Mouse (Mus musculus) embryonic facial prominence, embryonic 13.5 days (tissue): ENCODE results near the gene Krt81. TPM values are rescaled to one million over a fixed set of nuclear protein-coding genes. Genes with fewer than 3 reads are reported as not detected.

Experiments used
- ATAC-seq: fragments of 200-750 bp; cut with Nextera tagmentation; 2 replicates; pipeline ENCODE4 v1.8.0; 2017; ENCODE audit warnings: low read depth; ENCODE audit not compliant: insufficient number of reproducible peaks, insufficient read depth, low FRiP score, low TSS enrichment
- H3K27ac ChIP-seq: fragments of 300-500 bp; sonication (generic); 2 replicates; pipeline ENCODE4 v1.5.1; 2015; ENCODE audit warnings: moderate library complexity, mild to moderate bottlenecking, inconsistent platforms
- H3K27me3 ChIP-seq: fragments of 300-500 bp; sonication (generic); 2 replicates; pipeline ENCODE4 v1.6.1; 2015; ENCODE audit warnings: mild to moderate bottlenecking, inconsistent platforms
- H3K36me3 ChIP-seq: fragments of 300-500 bp; sonication (generic); 2 replicates; pipeline ENCODE4 v1.6.1; 2015; ENCODE audit warnings: mild to moderate bottlenecking, inconsistent platforms
- H3K4me1 ChIP-seq: fragments of 300-500 bp; sonication (generic); 2 replicates; pipeline ENCODE4 v1.6.1; 2015; ENCODE audit warnings: inconsistent platforms
- H3K4me2 ChIP-seq: fragments of 300-500 bp; sonication (generic); 2 replicates; pipeline ENCODE4 v1.6.1; 2015; ENCODE audit warnings: moderate library complexity, mild to moderate bottlenecking, inconsistent platforms
- H3K4me3 ChIP-seq: fragments of 300-500 bp; sonication (generic); 2 replicates; pipeline ENCODE4 v1.5.1; 2015; ENCODE audit warnings: mild to moderate bottlenecking, inconsistent platforms
- H3K9ac ChIP-seq: fragments of 300-500 bp; sonication (generic); 2 replicates; pipeline ENCODE4 v1.6.1; 2015; ENCODE audit warnings: mild to moderate bottlenecking, inconsistent platforms
- H3K9me3 ChIP-seq: fragments of 300-500 bp; sonication (generic); 2 replicates; pipeline ENCODE4 v1.6.1; 2016; ENCODE audit warnings: inconsistent platforms
- WGBS: fragments of 180-500 bp; shearing (Covaris S2); methylation state at CpG from one replicate; pipeline ENCODE4 v1.1.7; 2015; ENCODE audit warnings: mixed read lengths; 5-methylcytosine and 5-hydroxymethylcytosine counted together
- polyA plus RNA-seq: library from polyadenylated mRNA; unstranded; fragments of >200 nt; fragmentation: Nextera tagmentation; extraction: Ambion mirVana; gene quantifications from 2 replicates; pipeline ENCODE4 v1.2.1, GENCODE M21; 2015

Gene Krt81
- polyA plus RNA-seq, 1 experiment from 2014 or later: not detected

DNA sequence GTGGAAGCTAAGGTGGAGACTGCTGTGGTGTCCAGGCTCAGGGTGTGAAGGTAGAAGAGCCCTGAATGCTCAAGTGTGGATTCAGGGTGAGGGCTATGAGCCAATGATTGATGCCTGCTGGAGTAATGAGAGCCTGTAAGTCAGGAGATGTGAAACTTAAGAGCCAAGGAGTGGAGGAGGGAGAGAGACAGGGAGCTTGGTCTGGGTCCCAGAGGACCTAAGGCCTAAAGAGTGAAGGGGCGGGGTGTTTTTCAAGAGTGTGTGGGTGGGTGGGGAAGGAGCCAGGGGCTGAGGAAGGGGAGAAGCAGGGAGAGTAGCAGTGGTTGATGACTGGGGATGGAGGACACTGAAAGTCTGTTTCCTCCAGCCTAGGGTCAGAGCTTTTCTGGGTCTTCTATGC is 20.1 kb upstream of the Krt81 start:
- no peak for ATAC-seq
- Histone ChIP-seq H3K4me2 (no peak overlapping the region), H3K4me3 (no peak overlapping the region), H3K9ac (no peak overlapping the region), H3K27ac (no peak overlapping the region), H3K4me1 (peaks cover 11% of the 10 kb centered on the region), H3K27me3 (peaks cover 15% of the 10 kb centered on the region; the same call in 1 of the 2 replicates), H3K36me3 (no peaks in the 10 kb centered on the region), H3K9me3 (no peaks in the 10 kb centered on the region)
- 65% methylated on average over 1 of the region's 1 CpGs for WGBS

DNA sequence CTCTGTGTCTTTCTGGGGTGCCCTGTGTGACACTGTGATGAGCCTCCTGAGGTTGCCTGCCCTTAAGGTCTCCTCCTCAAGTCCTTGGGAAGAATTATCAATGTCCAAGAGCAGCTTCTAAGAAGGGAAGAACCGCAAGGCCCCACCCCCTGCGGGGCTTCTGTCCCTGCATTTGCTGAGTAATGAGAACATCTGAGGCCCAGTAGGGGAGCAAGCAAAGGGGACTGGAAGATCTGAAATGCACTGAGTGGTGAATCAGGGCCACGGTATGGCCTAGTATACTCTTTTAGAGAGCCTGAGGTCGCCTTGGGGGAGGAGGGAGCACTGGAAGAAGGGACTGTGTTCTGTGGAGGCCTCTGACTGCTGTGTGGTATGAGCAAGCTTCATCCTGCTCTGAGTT is 18.5 kb upstream of the Krt81 start:
- H3K27ac ChIP-seq: no peak overlapping the region
- H3K4me2 ChIP-seq: no peak overlapping the region
- H3K9ac ChIP-seq: no peak overlapping the region
- 32% methylated on average over 4 of the region's 4 CpGs for WGBS
- H3K36me3 ChIP-seq: no peaks in the 10 kb centered on the region
- no peak for ATAC-seq
- no peak overlapping the region for H3K4me3 ChIP-seq
- H3K27me3 ChIP-seq: peaks cover 22% of the 10 kb centered on the region
- peaks cover 11% of the 10 kb centered on the region for H3K4me1 ChIP-seq
- H3K9me3 ChIP-seq: no peaks in the 10 kb centered on the region

DNA sequence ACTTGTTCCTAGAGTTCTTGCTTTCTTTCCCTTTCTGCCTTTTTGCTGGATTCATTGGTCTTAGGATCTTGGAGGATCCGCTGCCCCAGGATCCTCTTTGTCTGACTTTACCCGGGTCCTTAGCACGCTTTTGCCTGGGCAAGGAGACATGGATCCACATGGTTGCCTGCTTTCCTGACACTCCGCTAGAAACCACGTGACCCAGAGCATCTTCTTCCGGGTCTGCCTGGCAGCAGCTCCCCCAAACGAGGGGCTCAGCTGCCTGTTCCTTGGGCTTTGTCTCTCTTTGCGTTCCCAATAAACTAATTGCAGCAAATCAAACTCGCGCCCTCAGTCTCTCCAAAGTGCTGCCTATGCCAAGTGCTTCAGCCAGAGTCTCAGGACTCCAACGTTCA is 16.1 kb upstream of the Krt81 start:
- Histone ChIP-seq H3K9ac (peak overlapping the region; percentile 63), H3K4me2 (peak overlapping the region; percentile 70), H3K4me3 (peak overlapping the region; percentile 37), H3K4me1 (peaks cover 11% of the 10 kb centered on the region), H3K27me3 (peaks cover 22% of the 10 kb centered on the region), H3K27ac (no peak overlapping the region), H3K9me3 (no peaks in the 10 kb centered on the region), H3K36me3 (no peaks in the 10 kb centered on the region)
- 32% methylated on average over 11 of the region's 11 CpGs for WGBS
- ATAC-seq: no peak

DNA sequence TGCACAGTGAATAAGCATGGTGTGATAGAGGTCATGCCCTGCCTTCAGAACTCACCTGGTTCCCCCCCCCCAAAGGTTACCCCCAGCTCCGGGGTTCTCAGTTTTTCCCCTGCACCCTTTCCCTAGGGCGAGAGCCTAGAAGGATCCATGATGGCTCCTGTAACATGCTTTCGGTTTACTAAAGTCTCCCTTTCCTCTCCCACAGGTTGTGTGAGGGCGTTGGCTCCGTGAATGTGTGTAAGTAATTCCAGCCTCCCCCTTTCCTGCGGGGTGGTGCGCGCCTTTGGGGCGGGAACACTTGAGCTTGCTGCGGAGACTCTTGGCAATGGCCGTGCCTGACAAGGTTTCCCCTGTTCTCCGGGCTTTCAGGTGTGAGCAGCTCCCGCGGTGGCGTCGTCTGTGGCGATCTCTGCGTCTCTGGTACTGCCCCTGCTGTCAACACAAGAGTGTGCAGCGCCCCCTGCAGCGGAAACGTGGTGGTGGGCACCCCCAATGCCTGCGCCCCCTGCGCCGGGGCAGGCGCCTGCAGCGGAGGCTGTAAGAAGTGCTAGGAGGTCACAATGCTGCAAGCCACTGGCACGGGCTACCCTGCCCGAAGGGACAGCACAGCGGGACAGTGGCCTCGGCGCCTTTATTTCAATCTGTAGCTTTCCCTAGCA is 15.6 kb upstream of the Krt81 start:
- no peak for ATAC-seq
- peaks cover 11% of the 10 kb centered on the region for H3K4me1 ChIP-seq
- H3K36me3 ChIP-seq: no peaks in the 10 kb centered on the region
- no peak overlapping the region for H3K27ac ChIP-seq
- peak overlapping the region; percentile 63 for H3K9ac ChIP-seq
- 7% methylated on average over 31 of the region's 31 CpGs for WGBS
- H3K27me3 ChIP-seq: peaks cover 22% of the 10 kb centered on the region
- peak overlapping the region; percentile 37 for H3K4me3 ChIP-seq
- no peaks in the 10 kb centered on the region for H3K9me3 ChIP-seq
- H3K4me2 ChIP-seq: peak overlapping the region; percentile 70

DNA sequence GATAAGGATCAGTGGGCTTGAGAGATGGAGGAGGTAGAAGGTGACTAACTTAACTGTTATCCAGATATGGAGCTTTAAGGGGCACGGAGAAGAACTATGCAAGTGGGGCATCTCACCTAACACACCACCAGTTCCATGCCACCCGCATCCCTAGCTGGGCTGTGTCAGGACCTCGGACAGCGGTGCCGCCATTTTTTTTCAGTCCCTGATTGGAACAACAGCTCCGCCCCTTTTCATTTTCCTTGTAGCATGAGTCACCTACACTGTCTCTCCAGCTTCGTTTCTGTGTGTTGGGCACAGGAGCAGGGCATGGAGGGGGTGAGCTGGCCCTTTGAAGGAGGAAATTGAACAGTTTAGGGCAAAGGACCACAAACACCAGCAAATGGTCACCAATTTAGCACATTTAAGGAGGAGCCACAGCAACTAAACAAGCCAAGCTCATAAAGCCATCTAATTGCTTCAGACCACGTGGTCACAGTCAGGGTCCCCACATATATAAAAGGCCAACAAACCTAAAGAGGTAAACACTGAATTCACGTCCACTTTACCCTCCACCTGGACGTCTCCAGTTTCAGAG is 9.5 kb upstream of the Krt81 start, which contains the start of gene Krt86:
Gene Krt86, plus strand, starts transcription at position 527 of the 577 bp plus-strand sequence.
- Histone ChIP-seq H3K9me3 (no peaks in the 10 kb centered on the region), H3K36me3 (no peaks in the 10 kb centered on the region), H3K9ac (no peak within 1 kb of the TSS), H3K4me1 (no peaks in the 10 kb centered on the region), H3K4me3 (no peak within 1 kb of the TSS), H3K27me3 (peaks cover 4% of the 10 kb centered on the region), H3K27ac (no peak within 1 kb of the TSS), H3K4me2 (no peak within 1 kb of the TSS)
- 30% methylated on average over 10 of the region's 10 CpGs for WGBS
- no peak for ATAC-seq

DNA sequence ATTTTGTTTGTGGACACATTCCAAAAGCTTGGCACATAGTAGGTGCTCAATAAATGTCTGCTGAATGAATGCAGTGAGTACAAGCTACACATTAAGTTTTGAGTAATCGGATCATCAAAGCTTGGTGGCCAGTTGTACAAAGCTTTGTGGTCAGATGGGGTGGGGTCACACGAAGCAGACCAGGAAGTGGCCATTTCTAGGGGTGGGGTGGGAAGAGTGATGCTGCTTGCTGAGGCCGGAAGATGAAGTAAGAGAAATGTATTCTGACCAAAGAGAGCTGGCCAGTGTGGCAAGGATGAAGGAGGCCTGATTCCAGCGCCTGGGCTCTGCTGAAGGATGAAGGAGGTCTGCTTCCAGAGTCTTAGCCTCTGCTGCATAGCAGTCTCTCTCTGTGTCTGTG is 5.5 kb upstream of the Krt81 start:
- H3K9me3 ChIP-seq: no peaks in the 10 kb centered on the region
- H3K27ac ChIP-seq: no peak overlapping the region
- 84% methylated on average over 4 of the region's 4 CpGs for WGBS
- no peak for ATAC-seq
- H3K36me3 ChIP-seq: no peaks in the 10 kb centered on the region
- H3K9ac ChIP-seq: no peak overlapping the region
- no peaks in the 10 kb centered on the region for H3K27me3 ChIP-seq
- no peak overlapping the region for H3K4me2 ChIP-seq
- no peaks in the 10 kb centered on the region for H3K4me1 ChIP-seq
- H3K4me3 ChIP-seq: no peak overlapping the region

DNA sequence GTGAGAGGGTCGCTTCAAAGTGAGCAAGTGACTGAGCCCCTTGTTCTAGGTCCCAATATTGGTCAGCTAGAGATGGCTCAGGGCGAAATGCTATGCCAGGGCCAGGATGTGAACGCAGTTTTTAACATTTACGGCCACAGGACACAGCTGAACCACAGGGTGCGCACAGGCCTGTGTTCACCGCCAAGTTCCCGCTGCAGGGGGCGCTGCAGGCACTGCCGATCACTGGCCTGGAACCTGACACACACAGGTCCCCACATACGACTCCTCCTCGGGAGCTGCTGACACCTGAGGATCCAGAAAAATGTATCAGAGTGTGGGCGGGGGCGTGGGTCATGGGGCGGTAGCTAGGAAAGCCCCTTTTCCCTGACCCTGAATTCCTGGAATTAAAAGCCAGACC is 4.3 kb downstream of the Krt81 start:
- Histone ChIP-seq H3K27ac (no peak overlapping the region), H3K4me3 (no peak overlapping the region), H3K36me3 (no peaks in the 10 kb centered on the region), H3K9me3 (peaks cover 2% of the 10 kb centered on the region; the same call in 1 of the 2 replicates), H3K4me1 (peaks cover 10% of the 10 kb centered on the region; the same call in 1 of the 2 replicates), H3K27me3 (0 out of 2 replicates have a peak, but pooled peaks cover 5% of the 10 kb centered on the region), H3K9ac (no peak overlapping the region), H3K4me2 (no peak overlapping the region)
- ATAC-seq: no peak
- WGBS: 74% methylated on average over 14 of the region's 14 CpGs

DNA sequence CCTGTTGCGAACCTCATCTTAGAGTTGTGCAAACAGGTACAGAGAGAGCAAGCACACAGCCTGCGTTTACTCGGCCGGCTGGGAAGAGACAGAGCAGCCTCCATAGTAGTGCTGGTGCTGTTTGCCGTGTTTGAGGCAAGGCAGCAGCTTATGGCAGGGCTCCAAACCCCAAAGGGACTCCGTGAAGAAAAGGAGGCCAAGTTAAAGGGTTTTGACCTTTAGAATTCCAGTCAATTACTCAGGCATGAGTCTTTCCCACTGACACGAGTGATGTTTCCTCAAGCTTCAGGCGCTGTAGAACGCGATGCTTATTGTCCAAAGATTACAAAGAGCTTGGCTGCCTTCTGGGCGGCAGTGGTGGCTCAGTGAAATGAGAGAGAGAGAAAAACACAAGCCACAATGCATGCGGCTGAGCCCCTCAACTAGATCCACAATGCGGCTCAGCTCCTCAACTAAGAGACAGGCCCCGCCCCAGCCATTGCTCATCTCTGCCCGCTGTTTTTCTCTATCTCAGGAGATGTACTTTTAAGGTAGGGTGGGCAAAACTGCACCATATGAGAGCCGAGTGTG is 5.1 kb downstream of the Krt81 start:
- 55% methylated on average over 16 of the region's 16 CpGs for WGBS
- H3K9ac ChIP-seq: no peak overlapping the region

DNA sequence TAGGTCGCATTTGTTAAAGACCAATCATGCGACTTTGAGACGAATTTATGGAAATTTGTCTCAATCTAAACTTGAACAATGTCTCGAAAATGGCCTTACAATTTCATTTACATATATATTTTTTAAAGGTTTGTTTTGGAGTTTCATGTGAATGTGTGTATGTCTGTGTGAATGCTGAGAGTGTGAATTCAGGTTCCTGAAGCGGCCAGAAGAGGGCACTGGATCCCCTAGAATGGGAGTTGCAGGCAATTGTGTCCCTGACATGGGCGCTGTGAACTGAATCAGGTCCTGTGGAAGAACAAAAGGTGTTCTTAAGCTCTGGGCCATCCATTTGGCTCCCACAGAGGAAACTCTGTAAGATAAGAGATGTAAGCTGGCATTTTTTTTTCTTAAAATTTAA is 7.7 kb downstream of the Krt81 start:
- H3K4me2 ChIP-seq: no peak overlapping the region
- peaks cover 2% of the 10 kb centered on the region; the same call in 1 of the 2 replicates for H3K9me3 ChIP-seq
- no peak for ATAC-seq
- no peak overlapping the region for H3K9ac ChIP-seq
- H3K36me3 ChIP-seq: no peaks in the 10 kb centered on the region
- no peak overlapping the region for H3K27ac ChIP-seq
- no peak overlapping the region for H3K4me3 ChIP-seq
- H3K27me3 ChIP-seq: no peaks in the 10 kb centered on the region
- WGBS: 85% methylated on average over 6 of the region's 6 CpGs
- peaks cover 15% of the 10 kb centered on the region for H3K4me1 ChIP-seq

More for the DNA sequence above, 5.1 kb downstream of the Krt81 start:
- Histone ChIP-seq H3K36me3 (no peaks in the 10 kb centered on the region), H3K27me3 (no peaks in the 10 kb centered on the region), H3K4me3 (no peak overlapping the region), H3K9me3 (peaks cover 2% of the 10 kb centered on the region; the same call in 1 of the 2 replicates), H3K4me2 (no peak overlapping the region), H3K4me1 (peaks cover 11% of the 10 kb centered on the region), H3K27ac (no peak overlapping the region)
- ATAC-seq: no peak

DNA sequence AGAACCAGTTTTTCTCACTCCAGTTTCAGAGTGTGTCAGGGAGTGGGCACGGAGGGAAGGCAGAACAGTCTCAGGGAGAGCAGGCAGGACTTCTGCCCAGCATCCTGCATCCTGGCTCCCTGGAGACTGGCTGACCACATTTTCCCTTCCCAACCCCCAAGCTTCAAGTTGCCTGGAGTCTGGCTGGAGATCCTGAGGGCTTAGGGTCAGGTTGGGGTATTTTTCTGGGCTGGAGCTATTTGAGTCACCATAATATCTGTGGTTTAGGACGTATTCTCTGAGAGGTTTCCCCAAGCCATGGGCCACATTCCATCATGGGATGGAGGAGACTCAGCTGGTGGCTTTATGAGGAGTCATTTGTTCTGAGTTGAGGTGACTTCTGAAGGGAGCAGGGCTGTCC is 8.3 kb downstream of the Krt81 start:
- no peak overlapping the region for H3K4me2 ChIP-seq
- no peaks in the 10 kb centered on the region for H3K27me3 ChIP-seq
- no peak overlapping the region for H3K9ac ChIP-seq
- no peaks in the 10 kb centered on the region for H3K36me3 ChIP-seq
- H3K9me3 ChIP-seq: peaks cover 2% of the 10 kb centered on the region; the same call in 1 of the 2 replicates
- peaks cover 15% of the 10 kb centered on the region for H3K4me1 ChIP-seq
- ATAC-seq: no peak
- no peak overlapping the region for H3K27ac ChIP-seq
- WGBS: 75% methylated on average over 2 of the region's 2 CpGs
- H3K4me3 ChIP-seq: no peak overlapping the region

DNA sequence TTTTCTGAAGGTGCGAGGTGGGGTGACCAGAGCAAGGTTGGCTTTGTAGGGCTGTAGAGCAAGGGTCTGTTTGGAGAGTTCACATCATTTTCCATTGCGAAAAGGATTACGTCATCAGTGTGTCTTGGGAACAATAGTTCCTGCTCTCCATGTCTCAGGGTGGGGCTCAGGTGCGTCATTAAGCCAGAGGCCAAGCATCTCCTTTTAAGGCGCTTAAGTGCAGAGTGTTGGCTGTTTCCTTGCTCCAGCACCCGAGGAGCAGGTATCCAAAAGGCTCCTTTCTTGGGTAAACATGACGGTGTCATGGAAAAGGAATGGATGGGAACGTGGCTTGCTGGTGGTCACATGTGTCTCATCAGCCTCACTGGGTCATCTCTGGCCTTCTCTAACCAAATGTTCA is 8.8 kb downstream of the Krt81 start:
- Histone ChIP-seq H3K27me3 (no peaks in the 10 kb centered on the region), H3K27ac (no peak overlapping the region), H3K4me3 (no peak overlapping the region), H3K4me1 (peaks cover 15% of the 10 kb centered on the region), H3K9ac (no peak overlapping the region), H3K36me3 (no peaks in the 10 kb centered on the region), H3K9me3 (peaks cover 2% of the 10 kb centered on the region; the same call in 1 of the 2 replicates), H3K4me2 (no peak overlapping the region)
- WGBS: 84% methylated on average over 8 of the region's 8 CpGs
- ATAC-seq: no peak
